Mouse (Mus musculus) forebrain, embryonic 13.5 days (tissue): ENCODE data around the gene Lipe. TPM values are rescaled to one million over a fixed set of nuclear protein-coding genes. Genes with fewer than 3 reads are reported as not detected.

ENCODE experiments used
- polyA plus RNA-seq: library from polyadenylated mRNA; unstranded; fragments of >200 nt; fragmentation: Nextera tagmentation; extraction: Ambion mirVana; gene quantifications from 2 replicates; pipeline ENCODE4 v1.2.1, GENCODE M21; 2015

Lipe gene
- polyA plus RNA-seq, 1 experiment from 2014 or later: 10.6 TPM

Other genes starting within 250 kb of the Lipe start
- 21.9 and 22.2 TPM in 2 replicates for gene Pou2f2, start 219.0 kb downstream of the Lipe start, polyA plus RNA-seq
- 11.0 and 12.5 TPM in 2 replicates for gene Dedd2, start 178.1 kb downstream of the Lipe start, polyA plus RNA-seq
- gene Zfp526, start 177.3 kb downstream of the Lipe start, polyA plus RNA-seq: 2.0 and 2.1 TPM in 2 replicates
- 11.2 and 12.9 TPM in 2 replicates for gene Gsk3a, start 160.9 kb downstream of the Lipe start, polyA plus RNA-seq
- gene Erf, start 147.9 kb downstream of the Lipe start, polyA plus RNA-seq: 5.5 and 5.8 TPM in 2 replicates
- gene Cic, start 131.0 kb downstream of the Lipe start, polyA plus RNA-seq: 45.9 and 47.0 TPM in 2 replicates
- gene Pafah1b3, start 100.7 kb downstream of the Lipe start, polyA plus RNA-seq: 513 and 525 TPM in 2 replicates
- 0.93 and 1.6 TPM in 2 replicates for gene Prr19, start 97.3 kb downstream of the Lipe start, polyA plus RNA-seq
- 14.1 and 16.4 TPM in 2 replicates for gene Tmem145, start 92.6 kb downstream of the Lipe start, polyA plus RNA-seq
- 14.2 and 16.6 TPM in 2 replicates for gene Megf8, start 81.5 kb downstream of the Lipe start, polyA plus RNA-seq
- not detected in 2 replicates for gene Cnfn, start 29.0 kb downstream of the Lipe start, polyA plus RNA-seq
- gene Cxcl17, start 14.2 kb upstream of the Lipe start, polyA plus RNA-seq: 0.40 and 0.45 TPM in 2 replicates
- gene Ceacam1, start 78.9 kb upstream of the Lipe start, polyA plus RNA-seq: 0.39 and 0.49 TPM in 2 replicates
- gene Ceacam2, start 141.1 kb upstream of the Lipe start, polyA plus RNA-seq: 0.14 and 0.15 TPM in 2 replicates
- gene Erich4, start 217.2 kb upstream of the Lipe start, polyA plus RNA-seq: not detected in 2 replicates
- 25.6 and 27.4 TPM in 2 replicates for gene Dmac2, start 220.7 kb upstream of the Lipe start, polyA plus RNA-seq
- gene B3gnt8, start 227.9 kb upstream of the Lipe start, polyA plus RNA-seq: 0.67 and 0.69 TPM in 2 replicates